Mouse (Mus musculus) layer of hippocampus, adult 9-10 months (tissue): ENCODE results near the gene Vwa8.

Experiments
- DNase-seq: peaks from one replicate; pipeline ENCODE4 v3.0.0; 2022; ENCODE audit warnings: low spot score

The Vwa8 gene

GRCm38 (mm10) chr14:79227955-79228354, 379.1 kb downstream of the Vwa8 start:
- DNase-seq: no peak

- DNase-seq: no peak
These were observed 382.8 kb downstream of the Vwa8 start for GRCm38 (mm10) chr14:79231677-79232076.

- DNase-seq: no peak
These were observed 384.8 kb downstream of the Vwa8 start for GRCm38 (mm10) chr14:79233697-79234096.

GRCm38 (mm10) chr14:79234513-79234912, 385.7 kb downstream of the Vwa8 start:
- no peak for DNase-seq

- no peak for DNase-seq
These were observed 386.3 kb downstream of the Vwa8 start for GRCm38 (mm10) chr14:79235157-79235556.

GRCm38 (mm10) chr14:79236261-79236660, 387.4 kb downstream of the Vwa8 start:
- no peak for DNase-seq

- no peak for DNase-seq
These were observed 390.6 kb downstream of the Vwa8 start for GRCm38 (mm10) chr14:79239402-79239801.

GRCm38 (mm10) chr14:79241057-79241570, 392.3 kb downstream of the Vwa8 start:
- no peak for DNase-seq

GRCm38 (mm10) chr14:79241656-79242385, 393.0 kb downstream of the Vwa8 start:
- no peak for DNase-seq

- no peak for DNase-seq
These were observed 393.5 kb downstream of the Vwa8 start for GRCm38 (mm10) chr14:79242386-79242720.

GRCm38 (mm10) chr14:79243038-79243883, 394.4 kb downstream of the Vwa8 start:
- DNase-seq: no peak

GRCm38 (mm10) chr14:79244571-79244970, 395.7 kb downstream of the Vwa8 start:
- no peak for DNase-seq

GRCm38 (mm10) chr14:79251727-79252285, 403.0 kb downstream of the Vwa8 start:
- no peak for DNase-seq
